Mouse (Mus musculus) kidney, embryonic 14.5 days (tissue): Measurements from ENCODE around the gene Bax. TPM values are rescaled to one million over a fixed set of nuclear protein-coding genes. Genes with fewer than 3 reads are reported as not detected.

Experiments
- ATAC-seq: fragments of 200-750 bp; cut with Nextera tagmentation; 2 replicates; pipeline ENCODE4 v1.8.0; 2017; ENCODE audit warnings: moderate number of reproducible peaks, mild to moderate bottlenecking, moderate TSS enrichment, moderate library complexity; ENCODE audit not compliant: low FRiP score, low TSS enrichment
- H3K27ac ChIP-seq: fragments of 300-500 bp; sonication (generic); 2 replicates; pipeline ENCODE4 v1.5.1; 2014; ENCODE audit warnings: low read depth, mild to moderate bottlenecking, low read length, moderate library complexity, mixed read lengths
- H3K27me3 ChIP-seq: fragments of 300-500 bp; sonication (generic); 2 replicates; pipeline ENCODE4 v1.6.1; 2014; ENCODE audit warnings: mild to moderate bottlenecking, low read length; ENCODE audit not compliant: control insufficient read depth, insufficient read depth
- H3K36me3 ChIP-seq: fragments of 300-500 bp; sonication (generic); 2 replicates; pipeline ENCODE4 v1.6.1; 2014; ENCODE audit warnings: low read length, mixed read lengths; ENCODE audit not compliant: control insufficient read depth, insufficient read depth
- H3K4me1 ChIP-seq: fragments of 300-500 bp; sonication (generic); 2 replicates; pipeline ENCODE4 v1.6.1; 2014; ENCODE audit warnings: low read length, mixed read lengths; ENCODE audit not compliant: control insufficient read depth, insufficient read depth
- H3K4me2 ChIP-seq: fragments of 300-500 bp; sonication (generic); replicated peaks from 2 replicates; pipeline ENCODE4 v1.6.1; 2014; ENCODE audit warnings: low read depth, mild to moderate bottlenecking, low read length
- H3K4me3 ChIP-seq: fragments of 300-500 bp; sonication (generic); 2 replicates; pipeline ENCODE4 v1.5.1; 2014; ENCODE audit warnings: mild to moderate bottlenecking, low read length
- H3K9ac ChIP-seq: fragments of 300-500 bp; sonication (generic); 2 replicates; pipeline ENCODE4 v1.6.1; 2014; ENCODE audit warnings: low read depth, mild to moderate bottlenecking, low read length, moderate library complexity
- H3K9me3 ChIP-seq: fragments of 300-500 bp; sonication (generic); 2 replicates; pipeline ENCODE4 v1.6.1; 2016; ENCODE audit warnings: low read length; ENCODE audit not compliant: control insufficient read depth
- WGBS: fragments of 180-500 bp; shearing (Covaris S2); extraction: QIAGEN DNeasy Blood & Tissue Kit; methylation state at CpG from one replicate; pipeline ENCODE4 v1.1.7; 2014; 5-methylcytosine and 5-hydroxymethylcytosine counted together
- microRNA-seq: library from miRNA; unstranded; fragments of <30 nt; microRNA quantifications from one replicate; pipeline ENCODE4, GENCODE M21; 2016
- polyA plus RNA-seq: library from polyadenylated mRNA; unstranded; fragments of >200 nt; fragmentation: Nextera tagmentation; extraction: Ambion mirVana; gene quantifications from 2 replicates; pipeline ENCODE4 v1.2.1, GENCODE M21; 2014

Bax gene
- polyA plus RNA-seq, 1 experiment from 2014 or later, result 97.3 TPM

- Histone ChIP-seq H3K27me3 (peaks cover 58% of the 10 kb centered on the region), H3K9me3 (no peaks in the 10 kb centered on the region), H3K4me3 (no peak overlapping the region)
These were observed 48.7 kb downstream of the Bax start for GRCm38 (mm10) chr7:45417962-45418492.

DNA sequence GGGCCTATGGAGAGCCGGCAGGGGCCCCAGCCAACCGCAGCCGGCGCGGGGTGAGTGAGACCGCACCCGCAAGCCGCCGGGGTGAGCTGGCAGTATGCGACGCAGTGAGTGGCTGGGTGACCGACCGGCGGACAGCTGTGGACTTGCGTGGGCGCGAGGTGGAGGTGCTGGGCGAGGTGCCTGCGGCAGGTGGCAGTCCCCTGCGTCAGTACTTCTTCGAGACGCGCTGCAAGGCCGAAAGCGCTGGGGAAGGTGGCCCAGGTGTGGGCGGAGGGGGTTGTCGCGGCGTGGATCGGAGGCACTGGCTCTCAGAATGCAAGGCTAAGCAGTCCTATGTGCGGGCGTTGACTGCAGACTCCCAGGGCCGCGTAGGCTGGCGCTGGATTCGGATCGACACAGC is 51.1 kb downstream of the Bax start:
- peaks cover under 1% of the 10 kb centered on the region; the same call in 1 of the 2 replicates for H3K36me3 ChIP-seq
- H3K4me1 ChIP-seq, result peaks cover 22% of the 10 kb centered on the region
- H3K9me3 ChIP-seq, result no peaks in the 10 kb centered on the region
- H3K27ac ChIP-seq, result no peak overlapping the region
- peaks cover 75% of the 10 kb centered on the region for H3K27me3 ChIP-seq
- 6% methylated on average over 37 of the region's 37 CpGs for WGBS
- peak overlapping the region; percentile 13; the same call in 1 of the 2 replicates for H3K4me2 ChIP-seq
- ATAC-seq, result no peak
- H3K4me3 ChIP-seq, result peak overlapping the region; percentile 18
- H3K9ac ChIP-seq, result 0 out of 2 replicates have a peak overlapping the region, but pooled peaks have one; percentile 2

More at GRCm38 (mm10) chr7:45417962-45418492, 48.7 kb downstream of the Bax start:
- H3K4me1 ChIP-seq, result peaks cover 21% of the 10 kb centered on the region
- peak overlapping the region; percentile 5; the same call in 1 of the 2 replicates for H3K4me2 ChIP-seq
- 9% methylated on average over 13 of the region's 13 CpGs for WGBS
- ATAC-seq, result no peak
- peaks cover 25% of the 10 kb centered on the region for H3K36me3 ChIP-seq
- no peak overlapping the region for H3K9ac ChIP-seq
- no peak overlapping the region for H3K27ac ChIP-seq

DNA sequence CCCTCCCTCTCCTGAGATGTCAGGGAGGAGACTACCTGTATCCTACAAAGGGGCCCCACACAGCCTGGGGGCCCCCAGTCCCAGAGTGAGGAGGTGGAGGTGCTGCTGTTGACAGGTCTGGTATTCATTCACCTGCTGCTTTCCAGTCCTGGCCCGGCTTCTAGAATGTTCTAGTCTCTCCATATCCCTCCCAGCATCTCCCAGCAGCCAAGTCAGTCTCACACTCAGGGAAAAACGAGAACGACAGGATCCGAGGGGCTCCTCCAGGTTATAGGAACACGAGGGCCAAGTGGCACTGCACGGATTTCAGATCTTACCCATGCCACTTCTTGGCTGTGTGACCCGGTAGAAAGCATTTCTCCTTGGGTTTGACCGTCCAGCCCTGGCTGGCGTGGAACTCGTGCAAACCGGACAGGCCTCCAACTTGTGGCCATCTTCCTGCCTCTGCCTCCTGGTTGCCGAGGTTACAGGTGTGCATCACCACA is 51.9 kb downstream of the Bax start:
- Histone ChIP-seq H3K27me3 (peaks cover 80% of the 10 kb centered on the region), H3K4me1 (peaks cover 22% of the 10 kb centered on the region), H3K9ac (no peak overlapping the region), H3K4me3 (peak overlapping the region; percentile 18; the same call in 1 of the 2 replicates), H3K36me3 (no peaks in the 10 kb centered on the region), H3K9me3 (no peaks in the 10 kb centered on the region), H3K27ac (no peak overlapping the region), H3K4me2 (peak overlapping the region; percentile 93)
- 34% methylated on average over 12 of the region's 12 CpGs for WGBS
- no peak for ATAC-seq

- peaks cover 83% of the 10 kb centered on the region for H3K27me3 ChIP-seq
- peak overlapping the region; percentile 55 for H3K4me3 ChIP-seq
- H3K9me3 ChIP-seq, result no peaks in the 10 kb centered on the region
- H3K4me1 ChIP-seq, result peaks cover 22% of the 10 kb centered on the region
- WGBS, result 1% methylated on average over 27 of the region's 27 CpGs
- ATAC-seq, result peak; percentile 44
- no peaks in the 10 kb centered on the region for H3K36me3 ChIP-seq
- H3K4me2 ChIP-seq, result peak overlapping the region; percentile 93
- peak overlapping the region; percentile 58 for H3K9ac ChIP-seq
- H3K27ac ChIP-seq, result no peak overlapping the region
These were observed 52.6 kb downstream of the Bax start for GRCm38 (mm10) chr7:45413864-45414739.

- peak within 1 kb of the TSS; percentile 93 for H3K4me2 ChIP-seq
- peak within 1 kb of the TSS; percentile 58 for H3K9ac ChIP-seq
- no peaks in the 10 kb centered on the region for H3K36me3 ChIP-seq
- WGBS, result 2% methylated on average over 44 of the region's 45 CpGs
- H3K4me1 ChIP-seq, result peaks cover 21% of the 10 kb centered on the region
- ATAC-seq, result peak; percentile 47
- no peak within 1 kb of the TSS; the same call in 1 of the 2 replicates for H3K27ac ChIP-seq
- H3K9me3 ChIP-seq, result no peaks in the 10 kb centered on the region
- H3K27me3 ChIP-seq, result peaks cover 86% of the 10 kb centered on the region
- peak within 1 kb of the TSS; percentile 55 for H3K4me3 ChIP-seq
These were observed 53.4 kb downstream of the Bax start, which contains the start of gene Ntf5 for GRCm38 (mm10) chr7:45413113-45413863. TSS of gene Ntf5 (plus strand) at chr7:45413695.

GRCm38 (mm10) chr7:45412421-45412820 is 54.3 kb downstream of the Bax start:
- Histone ChIP-seq H3K9ac (no peak overlapping the region), H3K4me2 (no peak overlapping the region), H3K4me3 (no peak overlapping the region), H3K9me3 (no peaks in the 10 kb centered on the region), H3K36me3 (no peaks in the 10 kb centered on the region), H3K27me3 (peaks cover 91% of the 10 kb centered on the region), H3K27ac (no peak overlapping the region), H3K4me1 (peaks cover 13% of the 10 kb centered on the region; the same call in 1 of the 2 replicates)
- WGBS, result 86% methylated on average over 2 of the region's 2 CpGs
- no peak for ATAC-seq

Small RNA genes lying within 50 kb of the gene (microRNA-seq; reads per million reads assigned to microRNA genes)
- gene Gm22133, result not detected

Other genes starting within 250 kb of the Bax start
- gene Cd37, start 227.8 kb downstream of the Bax start, polyA plus RNA-seq, result 0.60 and 1.2 TPM in 2 replicates
- gene Slc6a16, start 225.8 kb downstream of the Bax start, polyA plus RNA-seq, result 0.18 and 0.20 TPM in 2 replicates
- gene Slc6a21, start 189.4 kb downstream of the Bax start, polyA plus RNA-seq, result not detected in 2 replicates
- gene Trpm4, start 133.1 kb downstream of the Bax start, polyA plus RNA-seq, result 10.1 and 11.3 TPM in 2 replicates
- 1.5 and 2.7 TPM in 2 replicates for gene Hrc, start 131.6 kb downstream of the Bax start, polyA plus RNA-seq
- 6.7 and 7.6 TPM in 2 replicates for gene Ppfia3, start 99.9 kb downstream of the Bax start, polyA plus RNA-seq
- gene Lin7b, start 96.3 kb downstream of the Bax start, polyA plus RNA-seq, result 0.57 and 0.66 TPM in 2 replicates
- gene Snrnp70, start 71.2 kb downstream of the Bax start, polyA plus RNA-seq, result 100 and 171 TPM in 2 replicates
- not detected in 2 replicates for gene Kcna7, start 61.2 kb downstream of the Bax start, polyA plus RNA-seq
- 1.3 and 1.4 TPM in 2 replicates for gene Ntf5, start 53.2 kb downstream of the Bax start, polyA plus RNA-seq
- not detected in 2 replicates for gene Lhb, start 46.1 kb downstream of the Bax start, polyA plus RNA-seq
- 21.4 and 35.0 TPM in 2 replicates for gene Gys1, start 32.1 kb downstream of the Bax start, polyA plus RNA-seq
- 158 and 228 TPM in 2 replicates for gene Ruvbl2, start 28.8 kb downstream of the Bax start, polyA plus RNA-seq
- gene Ftl1, start 7.0 kb downstream of the Bax start, polyA plus RNA-seq, result 3,941 and 4,356 TPM in 2 replicates
- 0.64 and 0.84 TPM in 2 replicates for gene Tulp2, start 15.0 kb upstream of the Bax start, polyA plus RNA-seq
- not detected in 2 replicates for gene Gm45808, start 19.9 kb upstream of the Bax start, polyA plus RNA-seq
- 3.3 and 3.5 TPM in 2 replicates for gene Dhdh, start 21.9 kb upstream of the Bax start, polyA plus RNA-seq
- 141 and 190 TPM in 2 replicates for gene Nucb1, start 43.5 kb upstream of the Bax start, polyA plus RNA-seq
- gene Ppp1r15a, start 59.4 kb upstream of the Bax start, polyA plus RNA-seq, result 13.4 and 15.7 TPM in 2 replicates
- 4.7 and 5.1 TPM in 2 replicates for gene Plekha4, start 59.4 kb upstream of the Bax start, polyA plus RNA-seq
- 12.8 and 13.5 TPM in 2 replicates for gene Hsd17b14, start 88.0 kb upstream of the Bax start, polyA plus RNA-seq
- 61.1 and 73.7 TPM in 2 replicates for gene Bcat2, start 103.3 kb upstream of the Bax start, polyA plus RNA-seq
- not detected in 2 replicates for gene Fgf21, start 148.6 kb upstream of the Bax start, polyA plus RNA-seq
- 0.14 TPM in 2 replicates for gene Fut1, start 150.4 kb upstream of the Bax start, polyA plus RNA-seq
- 0.11 and 0.23 TPM in 2 replicates for gene Izumo1, start 154.9 kb upstream of the Bax start, polyA plus RNA-seq
- gene Rasip1, start 160.6 kb upstream of the Bax start, polyA plus RNA-seq, result 12.1 and 18.7 TPM in 2 replicates
- 3.6 and 5.0 TPM in 2 replicates for gene Mamstr, start 173.1 kb upstream of the Bax start, polyA plus RNA-seq
- gene Fut2, start 199.5 kb upstream of the Bax start, polyA plus RNA-seq, result 0.26 and 0.31 TPM in 2 replicates
- gene Ntn5, start 217.1 kb upstream of the Bax start, polyA plus RNA-seq, result 0.20 and 0.27 TPM in 2 replicates
- gene Sec1, start 227.5 kb upstream of the Bax start, polyA plus RNA-seq, result 0.17 and 0.28 TPM in 2 replicates
- gene Car11, start 232.9 kb upstream of the Bax start, polyA plus RNA-seq, result 6.9 and 11.9 TPM in 2 replicates
- gene Dbp, start 238.2 kb upstream of the Bax start, polyA plus RNA-seq, result 6.6 and 7.7 TPM in 2 replicates
- 1,328 and 1,679 TPM in 2 replicates for gene Rpl18, start 248.6 kb upstream of the Bax start, polyA plus RNA-seq